Mouse (Mus musculus) neutrophil, adult 5-6 weeks (primary cell): Measurements from ENCODE around the gene Sarnp. TPM values are rescaled to one million over a fixed set of nuclear protein-coding genes. Genes with fewer than 3 reads are reported as not detected.
A peak's percentile ranks its signal among the peaks of the same experiment; 100 is the strongest.

Experiments used
- ATAC-seq: fragments of 151-379, 151-347 bp; 2 replicates; pipeline ENCODE4 v1.8.0; 2017; ENCODE audit warnings: mild to moderate bottlenecking, moderate TSS enrichment; ENCODE audit not compliant: insufficient number of reproducible peaks, poor library complexity, low FRiP score, severe bottlenecking; ENCODE audit errors: extremely low read depth
- total RNA-seq: library from RNA; stranded (forward); fragments of 200-1000 nt; gene quantifications from 2 replicates; pipeline ENCODE4 v1.2.3, GENCODE M21; 2017

Gene Sarnp
- total RNA-seq, 1 experiment from 2014 or later, result 77.9 TPM

- ATAC-seq, result no peak
Measured at GRCm38 (mm10) chr10:128882067-128882466, 64.9 kb downstream of the Sarnp start.

GRCm38 (mm10) chr10:128888941-128889827, 72.1 kb downstream of the Sarnp start:
- peak; percentile 27; the same call in 1 of the 2 replicates for ATAC-seq

- no peak for ATAC-seq
Measured at GRCm38 (mm10) chr10:128889846-128890245, 72.7 kb downstream of the Sarnp start.

GRCm38 (mm10) chr10:128890383-128891295, 73.5 kb downstream of the Sarnp start:
- ATAC-seq, result no peak

GRCm38 (mm10) chr10:128891296-128892094, 74.4 kb downstream of the Sarnp start, which contains the start of gene Gdf11:
TSS of gene Gdf11 (minus strand) at chr10:128891718.
- ATAC-seq, result no peak

- peak; percentile 8; the same call in 1 of the 2 replicates for ATAC-seq
Measured at GRCm38 (mm10) chr10:128892246-128892645, 75.1 kb downstream of the Sarnp start.

GRCm38 (mm10) chr10:128895437-128895836, 78.3 kb downstream of the Sarnp start:
- peak; percentile 78 for ATAC-seq

GRCm38 (mm10) chr10:128895952-128896693, 79.0 kb downstream of the Sarnp start:
- no peak for ATAC-seq

GRCm38 (mm10) chr10:128896807-128897206, 79.7 kb downstream of the Sarnp start:
- no peak for ATAC-seq

- no peak for ATAC-seq
Measured at GRCm38 (mm10) chr10:128897501-128897900, 80.4 kb downstream of the Sarnp start.

- ATAC-seq, result no peak
Measured at GRCm38 (mm10) chr10:128899759-128900490, 82.8 kb downstream of the Sarnp start.

GRCm38 (mm10) chr10:128900698-128901097, 83.6 kb downstream of the Sarnp start, which contains the start of gene Cd63:
TSS of gene Cd63 (plus strand) at chr10:128900989.
- ATAC-seq, result no peak

- ATAC-seq, result no peak
Measured at GRCm38 (mm10) chr10:128901409-128901808, 84.3 kb downstream of the Sarnp start.

GRCm38 (mm10) chr10:128902409-128902988, 85.4 kb downstream of the Sarnp start:
- peak; percentile 46; the same call in 1 of the 2 replicates for ATAC-seq

GRCm38 (mm10) chr10:128904812-128905211, 87.7 kb downstream of the Sarnp start:
- no peak for ATAC-seq

- ATAC-seq, result no peak
Measured at GRCm38 (mm10) chr10:128908778-128909448, 91.8 kb downstream of the Sarnp start.
